Mouse (Mus musculus) myocyte (in vitro differentiated cells): ENCODE results near the gene Gm10203. TPM values are rescaled to one million over a fixed set of nuclear protein-coding genes. Genes with fewer than 3 reads are reported as not detected.

Experiments used
- H3K27me3 ChIP-seq: one replicate; pipeline ENCODE4 v1.6.1; 2011; ENCODE audit not compliant: control insufficient read depth, insufficient read depth, insufficient read length
- H3K36me3 ChIP-seq: one replicate; pipeline ENCODE4 v1.6.1; 2011; ENCODE audit not compliant: control insufficient read depth, insufficient read depth
- H3K4me2 ChIP-seq: one replicate; pipeline ENCODE4 v1.6.1; 2011; ENCODE audit warnings: low read depth, control low read depth
- H3K4me3 ChIP-seq: one replicate; pipeline ENCODE4 v1.5.1; 2011; ENCODE audit warnings: mild to moderate bottlenecking, control low read depth, moderate library complexity
- H3K79me2 ChIP-seq: one replicate; pipeline ENCODE4 v1.6.1; 2011; ENCODE audit not compliant: control insufficient read depth, insufficient read depth
- H3ac ChIP-seq: one replicate; pipeline ENCODE4 v1.6.1; 2011; ENCODE audit not compliant: control insufficient read depth, insufficient read length
- CEBPB ChIP-seq: IDR thresholded peaks from 2 replicates; pipeline ENCODE4 v1.6.1; 2011; ENCODE audit warnings: mild to moderate bottlenecking, moderate library complexity; ENCODE audit not compliant: poor library complexity, insufficient read depth, severe bottlenecking
- E2F4 ChIP-seq: IDR thresholded peaks from one replicate; pipeline ENCODE4 v1.6.1; 2011; ENCODE audit warnings: mild to moderate bottlenecking, control low read depth, moderate library complexity; ENCODE audit not compliant: insufficient read depth
- MAX ChIP-seq: IDR thresholded peaks from one replicate; pipeline ENCODE4 v1.6.1; 2011; ENCODE audit warnings: low read depth, mild to moderate bottlenecking, control low read depth
- MYOD1 ChIP-seq, 3 experiments: IDR thresholded peaks; one replicate each; pipeline ENCODE4 v1.6.1; 2011; ENCODE audit warnings: control low read depth in 2 of 3, low read depth in 2 of 3, mild to moderate bottlenecking in 2 of 3, moderate library complexity in 1 of 3; ENCODE audit not compliant: insufficient read length in 2 of 3, control insufficient read depth in 1 of 3
- MYOG ChIP-seq, 3 experiments: IDR thresholded peaks; one replicate each; pipeline ENCODE4 v1.6.1; 2011; ENCODE audit warnings: control low read depth in 2 of 3, low read depth in 2 of 3, mild to moderate bottlenecking in 2 of 3; ENCODE audit not compliant: insufficient read length in 2 of 3, control insufficient read depth in 1 of 3, insufficient read depth in 1 of 3
- POLR2A ChIP-seq: IDR thresholded peaks from one replicate; pipeline ENCODE4 v1.6.1; 2011; ENCODE audit warnings: low read depth, mild to moderate bottlenecking, control low read depth, moderate library complexity; ENCODE audit not compliant: insufficient read length
- POLR2AphosphoS2 ChIP-seq: IDR thresholded peaks from one replicate; pipeline ENCODE4 v1.6.1; 2011; ENCODE audit warnings: low read depth, control low read depth; ENCODE audit not compliant: insufficient read length
- REST ChIP-seq: IDR thresholded peaks from one replicate; pipeline ENCODE4 v1.6.1; 2011; ENCODE audit warnings: mild to moderate bottlenecking, control low read depth, moderate library complexity; ENCODE audit not compliant: insufficient read depth, insufficient read length
- SRF ChIP-seq: IDR thresholded peaks from one replicate; pipeline ENCODE4 v1.6.1; 2011; ENCODE audit warnings: low read depth; ENCODE audit not compliant: control insufficient read depth, insufficient read length
- TCF12 ChIP-seq: IDR thresholded peaks from one replicate; pipeline ENCODE4 v1.6.1; 2011; ENCODE audit warnings: mild to moderate bottlenecking, control low read depth; ENCODE audit not compliant: poor library complexity, insufficient read depth, severe bottlenecking
- TCF3 ChIP-seq: IDR thresholded peaks from one replicate; pipeline ENCODE4 v1.6.1; 2011; ENCODE audit warnings: low read depth, control low read depth; ENCODE audit not compliant: insufficient read length
- USF1 ChIP-seq: IDR thresholded peaks from one replicate; pipeline ENCODE4 v1.6.1; 2011; ENCODE audit warnings: low read depth, mild to moderate bottlenecking, control low read depth, moderate library complexity
- polyA plus RNA-seq: library from polyadenylated mRNA; unstranded; fragments of >200 nt; fragmentation: generic; extraction: Trizol; gene quantifications from one replicate; pipeline ENCODE4 v1.2.1, GENCODE M21; 2012; ENCODE audit warnings: missing spikeins

Gene Gm10203
- polyA plus RNA-seq, 1 experiment = not detected

DNA sequence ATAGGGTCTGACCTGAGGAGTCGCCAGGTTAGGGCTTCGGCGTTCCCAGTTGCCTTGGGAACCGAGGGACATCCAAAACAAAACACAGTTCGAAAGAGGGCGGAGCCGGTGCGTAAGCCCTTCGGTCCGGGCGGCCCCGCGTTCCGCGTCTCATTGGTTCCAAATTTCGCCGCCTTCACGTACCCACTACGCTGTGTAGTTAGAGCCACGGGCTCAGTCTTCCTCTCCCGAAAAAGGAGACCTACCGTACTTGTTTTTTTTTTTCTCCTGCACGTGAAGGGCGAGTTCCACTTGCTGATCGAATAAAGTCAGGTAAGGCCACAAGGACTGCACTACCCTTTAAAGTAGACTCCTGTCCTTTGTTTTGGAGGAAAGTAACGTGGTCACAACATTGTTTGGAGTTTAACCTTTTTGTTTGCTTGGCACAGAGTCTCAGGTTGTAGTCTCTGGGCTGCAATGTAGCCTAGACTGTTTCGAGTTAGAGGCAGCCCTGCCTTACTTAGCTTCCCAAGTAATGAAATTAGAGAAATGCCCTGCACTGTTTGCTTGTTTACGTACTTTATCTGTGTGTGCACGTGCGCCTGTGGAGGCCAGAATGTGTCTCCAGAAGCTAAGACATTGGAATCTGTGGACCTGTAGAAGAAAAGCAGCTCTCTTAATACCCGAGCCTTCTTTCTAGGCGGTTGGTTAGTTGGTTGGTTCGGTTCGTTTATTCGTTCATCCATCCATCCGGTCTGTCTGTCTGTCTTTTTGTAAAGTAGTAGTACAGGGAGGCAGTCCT is 11.6 kb downstream of the Gm10203 start:
- Histone ChIP-seq H3K27me3 (no peaks in the 10 kb centered on the region), H3K4me3 (peak overlapping the region; percentile 38), H3ac (no peak overlapping the region), H3K4me2 (peak overlapping the region; percentile 67), H3K36me3 (no peaks in the 10 kb centered on the region), H3K79me2 (peaks cover 9% of the 10 kb centered on the region)
- TF ChIP-seq MYOG (IDR thresholded peaks at IDR 0.05; ENCODE audit: control insufficient read depth in 1 of 3, insufficient read depth in 1 of 3, insufficient read length in 2 of 3, low read depth in 2 of 3) = peak in 1 of 3 experiments; percentile 15
- TF ChIP-seq CEBPB = no peak

DNA sequence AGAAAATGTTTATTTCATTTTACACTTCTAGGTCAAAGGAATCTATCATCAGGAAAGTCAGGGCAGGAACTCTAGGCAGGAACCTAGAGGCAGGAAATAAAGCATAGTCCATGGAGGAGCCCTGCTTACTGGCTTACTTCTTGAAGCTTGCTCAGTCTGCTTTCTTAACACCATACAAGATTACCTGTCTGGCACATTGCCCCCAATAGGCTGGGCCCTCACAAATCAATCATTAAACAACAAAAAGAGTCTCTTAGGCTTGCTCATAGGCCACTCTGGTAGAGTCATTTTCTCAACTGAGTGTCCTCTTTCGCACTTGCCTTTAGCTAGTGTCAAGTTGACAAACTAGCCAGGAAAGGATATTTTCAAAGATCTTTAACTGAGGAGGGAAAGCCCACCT is 15.2 kb downstream of the Gm10203 start:
- Histone ChIP-seq H3ac (no peak overlapping the region), H3K4me3 (no peak overlapping the region), H3K4me2 (no peak overlapping the region), H3K27me3 (no peaks in the 10 kb centered on the region), H3K36me3 (peaks cover 6% of the 10 kb centered on the region), H3K79me2 (peaks cover 9% of the 10 kb centered on the region)
- TF ChIP-seq REST (no peak), TCF12 (no peak), POLR2A (no peak), USF1 (no peak), E2F4 (no peak), MAX (no peak), CEBPB (no peak), TCF3 (no peak), MYOG (IDR thresholded peaks at IDR 0.05; ENCODE audit: control insufficient read depth in 1 of 3, insufficient read depth in 1 of 3, insufficient read length in 2 of 3, low read depth in 2 of 3) (no peak), SRF (no peak), POLR2AphosphoS2 (no peak), MYOD1 (IDR thresholded peaks at IDR 0.05; ENCODE audit: control insufficient read depth in 1 of 3, insufficient read length in 2 of 3, low read depth in 2 of 3) (no peak)

DNA sequence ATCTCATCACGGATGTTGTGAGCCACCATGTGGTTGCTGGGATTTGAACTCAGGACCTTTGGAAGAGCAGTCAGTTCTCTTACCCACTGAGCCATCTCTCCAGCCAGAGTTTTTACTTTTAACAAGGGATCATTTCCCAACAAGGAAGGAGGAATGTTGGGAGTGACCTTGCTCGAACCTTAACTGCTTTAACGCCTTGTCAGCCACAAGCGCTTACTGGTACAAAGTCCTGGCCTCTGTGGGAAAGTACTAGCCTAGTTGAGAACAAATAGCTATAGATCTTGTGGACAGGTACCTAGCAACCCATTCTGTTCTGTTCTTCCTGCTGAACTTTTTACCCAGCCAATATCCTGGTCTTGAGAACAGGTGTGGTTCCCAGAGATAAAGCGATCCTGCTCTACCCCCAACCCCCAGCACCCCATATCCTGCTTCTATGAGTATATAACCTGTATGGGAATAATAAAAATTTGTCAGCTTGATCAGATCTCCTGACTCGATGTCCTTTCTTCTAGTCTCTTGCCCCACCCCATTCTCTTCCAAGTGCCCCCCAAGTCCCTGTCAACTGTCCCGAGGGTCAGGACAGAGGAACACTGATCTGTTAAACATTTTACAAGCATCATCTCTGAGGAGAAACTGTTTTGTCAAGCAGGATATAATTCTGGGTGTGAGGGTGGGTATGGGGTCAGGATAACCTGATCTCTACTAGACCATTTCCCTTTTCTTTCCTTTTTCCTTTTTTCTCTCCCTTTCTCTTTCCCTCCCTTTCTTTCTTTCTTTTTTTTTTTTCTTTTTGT is 18.7 kb downstream of the Gm10203 start:
- no peaks in the 10 kb centered on the region for H3K27me3 ChIP-seq
- TF ChIP-seq SRF (no peak), MYOG (IDR thresholded peaks at IDR 0.05; ENCODE audit: control insufficient read depth in 1 of 3, insufficient read depth in 1 of 3, insufficient read length in 2 of 3, low read depth in 2 of 3) (no peak), TCF12 (no peak), POLR2AphosphoS2 (peak; percentile 22)
- H3K4me3 ChIP-seq = no peak overlapping the region
- peaks cover 6% of the 10 kb centered on the region for H3K36me3 ChIP-seq
- no peak overlapping the region for H3ac ChIP-seq
- H3K79me2 ChIP-seq = no peaks in the 10 kb centered on the region
- H3K4me2 ChIP-seq = no peak overlapping the region

DNA sequence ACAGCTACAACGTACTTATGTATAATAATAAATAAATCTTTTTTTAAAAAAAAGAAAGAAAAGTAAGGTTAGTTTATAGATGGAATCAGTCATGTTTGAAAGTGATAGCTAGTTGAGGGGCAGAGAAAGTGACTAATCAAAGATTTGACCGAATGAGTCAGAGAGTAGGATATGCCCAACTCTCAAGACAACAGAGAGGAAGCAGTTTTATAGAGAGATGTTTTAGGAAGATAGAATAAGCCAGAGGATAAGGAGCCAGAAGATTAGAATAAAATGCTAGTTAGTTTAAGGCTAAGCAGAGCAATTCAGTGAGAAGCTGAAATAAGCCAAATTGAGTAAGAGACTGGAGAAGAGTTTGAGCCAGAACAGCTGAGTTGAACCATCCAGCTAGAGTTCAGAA is 22.1 kb downstream of the Gm10203 start:
- Histone ChIP-seq H3K36me3 (peaks cover 17% of the 10 kb centered on the region), H3K4me2 (no peak overlapping the region)
- no peak for TF ChIP-seq SRF
- TF ChIP-seq POLR2A = no peak
- TF ChIP-seq USF1 = no peak
- no peak for TF ChIP-seq TCF3
- no peak for TF ChIP-seq REST
- no peak for TF ChIP-seq TCF12
- TF ChIP-seq MYOG (IDR thresholded peaks at IDR 0.05; ENCODE audit: control insufficient read depth in 1 of 3, insufficient read depth in 1 of 3, insufficient read length in 2 of 3, low read depth in 2 of 3) = no peak
- no peak for TF ChIP-seq E2F4
- no peak for TF ChIP-seq MAX
- no peak for TF ChIP-seq POLR2AphosphoS2
- TF ChIP-seq CEBPB = no peak
- TF ChIP-seq MYOD1 (IDR thresholded peaks at IDR 0.05; ENCODE audit: control insufficient read depth in 1 of 3, insufficient read length in 2 of 3, low read depth in 2 of 3) = no peak

More for the DNA sequence above, 22.1 kb downstream of the Gm10203 start:
- Histone ChIP-seq H3K79me2 (no peaks in the 10 kb centered on the region), H3K27me3 (no peaks in the 10 kb centered on the region), H3ac (no peak overlapping the region), H3K4me3 (no peak overlapping the region)
